Mouse (Mus musculus): Measurements from ENCODE around the gene Was.
"Not testable (repeated sequence)": the region's sequence is repeated elsewhere in the genome, so short reads cannot be mapped to it uniquely, and the experiment has no call there.

Was gene

GRCm38 (mm10) chrX:8090346-8090953 lies at the start of gene Was:
Gene Was, minus strand, starts transcription at chrX:8090498.
- no peak for DNase-seq (ENCODE audit: low read depth, low spot score)

GRCm38 (mm10) chrX:8139480-8139879 lies 49.2 kb upstream of the Was start:
- no peak for DNase-seq (ENCODE audit: low read depth, low spot score)

- peak; percentile 10 for DNase-seq (ENCODE audit: low read depth, low spot score)
Measured at GRCm38 (mm10) chrX:8135886-8136285, 45.6 kb upstream of the Was start.

GRCm38 (mm10) chrX:8132017-8132976 lies 42.0 kb upstream of the Was start, which contains the start of gene Wdr13:
Gene Wdr13, minus strand, starts transcription at chrX:8132892.
- peak; percentile 98 for DNase-seq (ENCODE audit: low read depth, low spot score)

- DNase-seq (ENCODE audit: low read depth, low spot score), result no peak
Measured at GRCm38 (mm10) chrX:8131393-8131792, 41.1 kb upstream of the Was start.

GRCm38 (mm10) chrX:8125235-8125634 lies 34.9 kb upstream of the Was start:
- no peak for DNase-seq (ENCODE audit: low read depth, low spot score)

- peak; percentile 80 for DNase-seq (ENCODE audit: low read depth, low spot score)
Measured at GRCm38 (mm10) chrX:8123821-8124470, 33.6 kb upstream of the Was start.

GRCm38 (mm10) chrX:8117264-8117663 lies 27.0 kb upstream of the Was start:
- no peak for DNase-seq (ENCODE audit: low read depth, low spot score)

- no peak for DNase-seq (ENCODE audit: low read depth, low spot score)
Measured at GRCm38 (mm10) chrX:8115275-8115674, 25.0 kb upstream of the Was start.

- DNase-seq (ENCODE audit: low read depth, low spot score), result no peak
Measured at GRCm38 (mm10) chrX:8105019-8105418, 14.7 kb upstream of the Was start.

GRCm38 (mm10) chrX:8102213-8102668 lies 11.9 kb upstream of the Was start:
- DNase-seq (ENCODE audit: low read depth, low spot score), result no peak

- DNase-seq (ENCODE audit: low read depth, low spot score), result peak; percentile 77
Measured at GRCm38 (mm10) chrX:8101017-8101416, 10.7 kb upstream of the Was start.

- DNase-seq (ENCODE audit: low read depth, low spot score), result no peak
Measured at GRCm38 (mm10) chrX:8099435-8099834, 9.1 kb upstream of the Was start.

GRCm38 (mm10) chrX:8096787-8097242 lies 6.5 kb upstream of the Was start:
- DNase-seq (ENCODE audit: low read depth, low spot score), result peak; percentile 99

GRCm38 (mm10) chrX:8096068-8096786 lies 5.9 kb upstream of the Was start:
- not testable (repeated sequence) for DNase-seq (ENCODE audit: low read depth, low spot score)

- DNase-seq (ENCODE audit: low read depth, low spot score), result no peak
Measured at GRCm38 (mm10) chrX:8095546-8095945, 5.2 kb upstream of the Was start.

- DNase-seq (ENCODE audit: low read depth, low spot score), result not testable (repeated sequence)
Measured at GRCm38 (mm10) chrX:8090954-8091347, 653 bp upstream of the Was start.

- no peak for DNase-seq (ENCODE audit: low read depth, low spot score)
Measured at GRCm38 (mm10) chrX:8089746-8090145, 552 bp downstream of the Was start.

GRCm38 (mm10) chrX:8085611-8086010 lies 4.7 kb downstream of the Was start:
- no peak for DNase-seq (ENCODE audit: low read depth, low spot score)

- DNase-seq (ENCODE audit: low read depth, low spot score), result no peak
Measured at GRCm38 (mm10) chrX:8084771-8085259, 5.5 kb downstream of the Was start.

- no peak for DNase-seq (ENCODE audit: low read depth, low spot score)
Measured at GRCm38 (mm10) chrX:8075104-8075503, 15.2 kb downstream of the Was start.

Measured in brain, adult 2 months (tissue).